Mouse (Mus musculus): ENCODE measurements around the gene Vstm5.

DNA sequence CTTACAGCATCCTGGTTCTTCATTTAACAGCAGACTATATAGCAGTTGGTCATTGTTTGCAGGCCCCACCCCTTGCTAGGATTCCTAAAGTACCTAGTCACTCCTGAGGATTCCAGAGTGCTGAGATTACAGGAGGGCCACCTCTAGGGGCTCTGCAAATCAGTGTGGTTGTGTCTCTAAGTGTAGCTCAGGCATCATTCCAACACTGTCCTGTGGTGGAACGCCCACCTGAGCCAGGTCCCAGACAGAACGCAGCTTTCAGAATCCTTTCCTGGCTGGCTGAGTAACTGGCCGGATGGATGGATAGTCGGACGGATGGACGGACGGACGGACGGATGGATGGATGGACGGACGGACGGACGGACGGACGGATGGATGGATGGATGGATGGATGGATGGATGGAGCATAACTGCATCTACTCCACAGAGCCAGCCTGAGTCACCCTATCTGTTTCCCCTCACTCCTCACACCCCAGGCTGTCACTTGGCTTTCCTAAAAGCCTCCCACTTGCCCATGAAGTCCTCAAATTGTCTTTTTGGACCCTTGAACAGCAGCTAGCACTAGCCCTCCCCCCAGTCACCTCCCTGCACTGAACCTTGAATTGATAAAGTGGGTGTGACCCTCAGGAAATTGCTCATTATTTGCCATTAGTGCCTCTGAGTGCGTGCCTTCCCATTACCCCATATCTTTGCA is 401 bp upstream of the Vstm5 start:
- TF ChIP-seq CTCF (IDR thresholded peaks at IDR 0.05; ENCODE audit: low read depth, low read length) (no peak), GATA1 (IDR thresholded peaks at IDR 0.05; ENCODE audit: borderline replicate concordance, low read length) (no peak)
